Comparison of ENCODE assay signal across 10 mouse cellular contexts in genomic region chr12:80522006-80522405, GRCm38 (mm10). TPM values are rescaled to one million over a fixed set of nuclear protein-coding genes. Genes with fewer than 3 reads are reported as not detected.
A peak's percentile ranks its signal among the peaks of the same experiment; 100 is the strongest.
DNase-seq lines count a peak whose midpoint lies in the region; ATAC-seq lines count a peak whose summit lies in the region.
"Had no signal": no experiment of that assay in that cellular context is flagged by ENCODE, and none has a peak within 500 bp of the region (broad histone marks: within the 10 kb centered on the region; RNA-seq: fewer than 3 reads in every experiment).

No protein-coding gene starts in this region.

- no peaks in the 10 kb centered on the region for H3K36me3 ChIP-seq in kidney, embryonic 16.5 days (ENCODE audit: insufficient read depth, low read length)
- no peaks in the 10 kb centered on the region for H3K36me3 ChIP-seq in embryonic facial prominence, embryonic 15.5 days
- H3K36me3 ChIP-seq: liver, embryonic 13.5 days had no signal

- H3K9ac ChIP-seq in kidney, embryonic 16.5 days (replicated peaks; ENCODE audit: low read length), result no peak overlapping the region
- H3K9ac ChIP-seq in embryonic facial prominence, embryonic 15.5 days, result no peak overlapping the region
- H3K9ac ChIP-seq: liver, embryonic 13.5 days had no signal

- ATAC-seq in kidney, embryonic 16.5 days (ENCODE audit: low FRiP score, low TSS enrichment), result no peak
- no peak for ATAC-seq in embryonic facial prominence, embryonic 15.5 days (ENCODE audit: insufficient number of reproducible peaks, low FRiP score, low TSS enrichment, low read depth)

- no peaks in the 10 kb centered on the region for H3K9me3 ChIP-seq in kidney, embryonic 16.5 days (ENCODE audit: low read length)
- H3K9me3 ChIP-seq in embryonic facial prominence, embryonic 15.5 days (replicated peaks), result no peaks in the 10 kb centered on the region
- H3K9me3 ChIP-seq: liver, embryonic 13.5 days had no signal

- H3K27me3 ChIP-seq in kidney, embryonic 16.5 days (ENCODE audit: insufficient read depth, low read length), result peaks cover 46% of the 10 kb centered on the region
- peaks cover 36% of the 10 kb centered on the region for H3K27me3 ChIP-seq in embryonic facial prominence, embryonic 15.5 days

- DNase-seq in kidney, adult 18-20 months, result no peak
- DNase-seq in Muller cell, postnatal 12 days (ENCODE audit: inconsistent ontology term), result peak; percentile 81
- peak; percentile 52 to 59 for DNase-seq in heart, postnatal 14 days
- no peak for DNase-seq in frontal cortex, postnatal 25 days (ENCODE audit: low spot score in 2 of 2)
- no peak for DNase-seq in ovary, postnatal 10 days (ENCODE audit: low spot score)
- DNase-seq: cerebellum, adult 9-10 months; liver, embryonic 13.5 days; right cerebral cortex, postnatal 14 days had no signal

- H3K4me2 ChIP-seq in kidney, embryonic 16.5 days (replicated peaks; ENCODE audit: low read depth, low read length), result no peak overlapping the region
- no peak overlapping the region for H3K4me2 ChIP-seq in embryonic facial prominence, embryonic 15.5 days (replicated peaks)
- H3K4me2 ChIP-seq: liver, embryonic 13.5 days had no signal

- H3K4me1 ChIP-seq in kidney, embryonic 16.5 days (ENCODE audit: insufficient read depth, low read length), result peaks cover 19% of the 10 kb centered on the region
- peaks cover 32% of the 10 kb centered on the region for H3K4me1 ChIP-seq in embryonic facial prominence, embryonic 15.5 days

- 67% methylated on average over 3 of the region's 3 CpGs for WGBS in kidney, embryonic 16.5 days
- 50% methylated on average over 3 of the region's 3 CpGs for WGBS in embryonic facial prominence, embryonic 15.5 days

- intact Hi-C loops in heart, postnatal 14 days (cut with DNase I), result no loop called here

- H3K27ac ChIP-seq in kidney, embryonic 16.5 days (ENCODE audit: low read length), result peak overlapping the region; percentile 36; the same call in 1 of the 2 replicates
- H3K27ac ChIP-seq in embryonic facial prominence, embryonic 15.5 days (replicated peaks), result peak overlapping the region; percentile 29; the same call in 1 of the 2 replicates
- H3K27ac ChIP-seq: liver, embryonic 13.5 days had no signal

- H3K4me3 ChIP-seq in kidney, embryonic 16.5 days (ENCODE audit: low read length), result no peak overlapping the region
- H3K4me3 ChIP-seq in embryonic facial prominence, embryonic 15.5 days (replicated peaks), result no peak overlapping the region
- H3K4me3 ChIP-seq: liver, embryonic 13.5 days had no signal

RNA-seq across cellular contexts. Expression of gene Galnt16, which starts 3.9 kb away (rescaled TPM):
- polyA plus RNA-seq in kidney, embryonic 16.5 days (2015; fragmentation: Nextera tagmentation; extraction: Ambion mirVana), result 8.3 and 9.0 TPM in 2 replicates
- polyA plus RNA-seq in embryonic facial prominence, embryonic 15.5 days (2015; fragmentation: Nextera tagmentation; extraction: Ambion mirVana), result 25.4 and 27.6 TPM in 2 replicates
- 1 to 10 TPM; 7.1 to 7.6 TPM for total RNA-seq in heart, postnatal 14 days (2021)

RNA-seq across cellular contexts. Expression of gene Exd2, which starts 59.1 kb away (rescaled TPM):
- polyA plus RNA-seq in kidney, embryonic 16.5 days (2015; fragmentation: Nextera tagmentation; extraction: Ambion mirVana), result 31.2 and 34.8 TPM in 2 replicates
- 24.1 and 25.3 TPM in 2 replicates for polyA plus RNA-seq in embryonic facial prominence, embryonic 15.5 days (2015; fragmentation: Nextera tagmentation; extraction: Ambion mirVana)
- total RNA-seq in heart, postnatal 14 days (2021), result 10 to 100 TPM; 11.2 to 12.7 TPM

Comparison
In these comparisons a context has a peak if more than half of its experiments do, and no peak if none do; other contexts are left out.
1. DNase-seq: peak in Muller cell, postnatal 12 days (single experiment) and heart, postnatal 14 days (2 of 2); none in kidney, adult 18-20 months (single experiment), frontal cortex, postnatal 25 days (0 of 2) and ovary, postnatal 10 days (single experiment).